Mouse (Mus musculus) cortical plate, adult 2 months (tissue): ENCODE results near the gene Nedd9.

ENCODE experiments used
- CTCF ChIP-seq: fragments of 200-500 bp; IDR thresholded peaks from 2 replicates; pipeline ENCODE4 v1.5.1; 2011; ENCODE audit warnings: mild to moderate bottlenecking, control low read depth, low read length; ENCODE audit not compliant: insufficient read depth; ENCODE audit errors: extremely low read depth
- POLR2A ChIP-seq: fragments of 200-500 bp; IDR thresholded peaks from 2 replicates; pipeline ENCODE4 v1.6.1; 2011; ENCODE audit warnings: mild to moderate bottlenecking, low read length, control low read depth; ENCODE audit not compliant: insufficient read depth; ENCODE audit errors: extremely low read depth

- TF ChIP-seq CTCF (no peak), POLR2A (no peak)
Observed at GRCm38 (mm10) chr13:41349770-41350169, 137.4 kb downstream of the Nedd9 start.
